23 mouse cellular contexts compared by ENCODE assay signal in the genomic region with DNA sequence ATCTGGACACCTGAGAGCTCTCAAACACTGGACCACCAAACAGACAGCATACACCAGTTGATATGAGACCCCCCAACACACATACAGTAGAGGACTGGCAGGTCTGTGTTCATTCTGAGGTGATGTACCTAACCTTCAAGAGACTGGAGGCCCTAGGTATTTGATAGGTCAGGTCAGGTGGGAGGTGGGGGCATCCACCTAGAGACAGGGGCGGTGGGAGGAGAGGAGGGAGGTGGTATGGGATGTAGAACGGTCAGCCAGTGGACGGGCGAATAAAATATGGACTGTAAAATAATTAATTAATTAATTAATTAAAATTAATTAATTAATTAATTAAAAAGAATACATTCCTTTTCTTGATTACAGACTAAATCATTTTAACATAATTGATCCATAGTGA.
DNase-seq lines count a peak whose midpoint lies in the region; ATAC-seq and TF ChIP-seq lines count a peak whose summit lies in the region.
"Had no signal": no experiment of that assay in that cellular context is flagged by ENCODE, and none has a peak within 500 bp of the region (broad histone marks: within the 10 kb centered on the region; RNA-seq: fewer than 3 reads in every experiment).

No protein-coding gene starts in this region.

- ATAC-seq in forebrain, embryonic 14.5 days = 0 out of 2 replicates have a peak, but pooled peaks have one; percentile 20
- ATAC-seq in forebrain, postnatal 0 days = no peak
- peak; percentile 47; the same call in 1 of the 2 replicates for ATAC-seq in limb, embryonic 12.5 days (ENCODE audit: insufficient number of reproducible peaks, insufficient read depth, low FRiP score, low TSS enrichment, low read depth)
- peak; percentile 52; the same call in 1 of the 2 replicates for ATAC-seq in midbrain, embryonic 15.5 days (replicated peaks)
- ATAC-seq: forebrain, embryonic 16.5 days; intestine, embryonic 15.5 days; Patski had no signal

- H3K4me2 ChIP-seq in forebrain, embryonic 14.5 days (ENCODE audit: low read length) = no peak overlapping the region
- H3K4me2 ChIP-seq in forebrain, postnatal 0 days (ENCODE audit: low read depth) = no peak overlapping the region
- no peak overlapping the region for H3K4me2 ChIP-seq in limb, embryonic 12.5 days
- H3K4me2 ChIP-seq in midbrain, embryonic 15.5 days = no peak overlapping the region
- H3K4me2 ChIP-seq: heart, embryonic 11.5 days; hindbrain, embryonic 15.5 days; intestine, embryonic 15.5 days had no signal

- TF ChIP-seq CTCF in forebrain, postnatal 0 days (IDR thresholded peaks at IDR 0.05; ENCODE audit: low read depth) = no peak

- no peak overlapping the region for H3K27ac ChIP-seq in forebrain, embryonic 14.5 days (ENCODE audit: low read depth, low read length)
- no peak overlapping the region for H3K27ac ChIP-seq in forebrain, postnatal 0 days (ENCODE audit: low read depth, low read length)
- H3K27ac ChIP-seq in limb, embryonic 12.5 days = no peak overlapping the region
- no peak overlapping the region for H3K27ac ChIP-seq in limb, embryonic 10.5 days
- no peak overlapping the region for H3K27ac ChIP-seq in midbrain, embryonic 15.5 days
- no peak overlapping the region for H3K27ac ChIP-seq in midbrain, embryonic 10.5 days (replicated peaks)
- H3K27ac ChIP-seq: forebrain, embryonic 10.5 days; gastrocnemius, adult 2 months; hindbrain, embryonic 15.5 days; intestine, embryonic 15.5 days had no signal

- no peak overlapping the region for H3K4me3 ChIP-seq in forebrain, embryonic 14.5 days (ENCODE audit: low read depth, low read length)
- no peak overlapping the region for H3K4me3 ChIP-seq in forebrain, postnatal 0 days (ENCODE audit: low read depth, low read length)
- no peak overlapping the region for H3K4me3 ChIP-seq in limb, embryonic 12.5 days (replicated peaks)
- H3K4me3 ChIP-seq in limb, embryonic 10.5 days = no peak overlapping the region
- no peak overlapping the region for H3K4me3 ChIP-seq in midbrain, embryonic 15.5 days
- no peak overlapping the region for H3K4me3 ChIP-seq in midbrain, embryonic 10.5 days
- H3K4me3 ChIP-seq: forebrain, embryonic 10.5 days; gastrocnemius, adult 2 months; hindbrain, embryonic 15.5 days; intestine, embryonic 15.5 days had no signal

- 89% methylated on average over 4 of the region's 4 CpGs for WGBS in forebrain, embryonic 14.5 days
- WGBS in forebrain, postnatal 0 days = 93% methylated on average over 4 of the region's 4 CpGs
- WGBS in limb, embryonic 12.5 days = 78% methylated on average over 4 of the region's 4 CpGs
- WGBS in limb, embryonic 10.5 days = 89% methylated on average over 4 of the region's 4 CpGs
- 95% methylated on average over 4 of the region's 4 CpGs for whole genome bisulfite sequencing in midbrain, embryonic 15.5 days
- WGBS in midbrain, embryonic 10.5 days = 86% methylated on average over 4 of the region's 4 CpGs

- H3K36me3 ChIP-seq in forebrain, embryonic 14.5 days (ENCODE audit: control insufficient read depth, insufficient read depth, low read length) = no peaks in the 10 kb centered on the region
- H3K36me3 ChIP-seq in forebrain, postnatal 0 days (ENCODE audit: insufficient read depth) = no peaks in the 10 kb centered on the region
- no peaks in the 10 kb centered on the region for H3K36me3 ChIP-seq in limb, embryonic 12.5 days
- no peaks in the 10 kb centered on the region for H3K36me3 ChIP-seq in limb, embryonic 10.5 days
- no peaks in the 10 kb centered on the region for H3K36me3 ChIP-seq in midbrain, embryonic 15.5 days (replicated peaks)
- no peaks in the 10 kb centered on the region for H3K36me3 ChIP-seq in midbrain, embryonic 10.5 days
- H3K36me3 ChIP-seq: forebrain, embryonic 10.5 days; G1E; hindbrain, embryonic 15.5 days; intestine, embryonic 15.5 days had no signal

- DNase-seq in forebrain, embryonic 14.5 days (ENCODE audit: low spot score) = no peak
- no peak for DNase-seq in forebrain, postnatal 0 days
- DNase-seq in limb, embryonic 10.5 days (ENCODE audit: low spot score) = no peak
- DNase-seq in midbrain, embryonic 10.5 days (ENCODE audit: low spot score) = no peak
- DNase-seq: adrenal gland, postnatal 10 days; adrenal gland, postnatal 36 days; B cell, adult 2 months; cerebellum, adult 18-20 months; cerebellum, adult 9-10 months; cerebellum, postnatal 14 days; gastrocnemius, adult 2 months; gastrocnemius, postnatal 14 days; heart, adult 11 months had no signal

- no peaks in the 10 kb centered on the region for H3K27me3 ChIP-seq in forebrain, embryonic 14.5 days (replicated peaks; ENCODE audit: control insufficient read depth, insufficient read depth, low read length)
- no peaks in the 10 kb centered on the region for H3K27me3 ChIP-seq in forebrain, postnatal 0 days (ENCODE audit: insufficient read depth, low read length)
- no peaks in the 10 kb centered on the region for H3K27me3 ChIP-seq in limb, embryonic 12.5 days
- no peaks in the 10 kb centered on the region for H3K27me3 ChIP-seq in limb, embryonic 10.5 days (ENCODE audit: low read depth, poor library complexity, severe bottlenecking)
- H3K27me3 ChIP-seq in midbrain, embryonic 15.5 days (replicated peaks) = no peaks in the 10 kb centered on the region
- no peaks in the 10 kb centered on the region for H3K27me3 ChIP-seq in midbrain, embryonic 10.5 days (ENCODE audit: low read depth, poor library complexity, severe bottlenecking)
- H3K27me3 ChIP-seq: CH12.LX; hindbrain, embryonic 15.5 days; intestine, embryonic 15.5 days; Patski had no signal

- no peaks in the 10 kb centered on the region for H3K4me1 ChIP-seq in forebrain, embryonic 14.5 days (ENCODE audit: control insufficient read depth, insufficient read depth, low read length)
- H3K4me1 ChIP-seq in forebrain, postnatal 0 days (ENCODE audit: insufficient read depth) = no peaks in the 10 kb centered on the region
- H3K4me1 ChIP-seq in limb, embryonic 12.5 days (replicated peaks) = no peaks in the 10 kb centered on the region
- no peaks in the 10 kb centered on the region for H3K4me1 ChIP-seq in limb, embryonic 10.5 days
- H3K4me1 ChIP-seq in midbrain, embryonic 15.5 days = no peaks in the 10 kb centered on the region
- no peaks in the 10 kb centered on the region for H3K4me1 ChIP-seq in midbrain, embryonic 10.5 days
- H3K4me1 ChIP-seq: forebrain, embryonic 10.5 days; hindbrain, embryonic 15.5 days; intestine, embryonic 15.5 days had no signal

- H3K9me3 ChIP-seq in forebrain, embryonic 14.5 days (replicated peaks; ENCODE audit: control insufficient read depth, low read length) = no peaks in the 10 kb centered on the region
- H3K9me3 ChIP-seq in forebrain, postnatal 0 days (ENCODE audit: low read length) = no peaks in the 10 kb centered on the region
- no peaks in the 10 kb centered on the region for H3K9me3 ChIP-seq in limb, embryonic 12.5 days
- H3K9me3 ChIP-seq in limb, embryonic 10.5 days (replicated peaks) = no peaks in the 10 kb centered on the region
- no peaks in the 10 kb centered on the region for H3K9me3 ChIP-seq in midbrain, embryonic 15.5 days
- no peaks in the 10 kb centered on the region for H3K9me3 ChIP-seq in midbrain, embryonic 10.5 days (replicated peaks)
- H3K9me3 ChIP-seq: forebrain, embryonic 10.5 days; G1E; hindbrain, embryonic 15.5 days; intestine, embryonic 15.5 days had no signal

- H3K9ac ChIP-seq in forebrain, embryonic 14.5 days (ENCODE audit: low read length) = no peak overlapping the region
- no peak overlapping the region for H3K9ac ChIP-seq in forebrain, postnatal 0 days
- no peak overlapping the region for H3K9ac ChIP-seq in limb, embryonic 12.5 days (replicated peaks)
- no peak overlapping the region for H3K9ac ChIP-seq in midbrain, embryonic 15.5 days
- H3K9ac ChIP-seq: hindbrain, embryonic 15.5 days; intestine, embryonic 15.5 days had no signal
